Mouse (Mus musculus): ENCODE measurements around the gene Ppp2r5e. TPM values are rescaled to one million over a fixed set of nuclear protein-coding genes. Genes with fewer than 3 reads are reported as not detected.
"Not testable (repeated sequence)": the region's sequence is repeated elsewhere in the genome, so short reads cannot be mapped to it uniquely, and the experiment has no call there.

Ppp2r5e gene
- polyA plus RNA-seq, 1 experiment from 2014 or later, result 22.5 TPM

GRCm38 (mm10) chr12:75448921-75449320, 147.1 kb downstream of the Ppp2r5e start:
- H3K4me1 ChIP-seq (ENCODE audit: control insufficient read depth, insufficient read depth, low read length), result no peaks in the 10 kb centered on the region
- H3K27me3 ChIP-seq (ENCODE audit: control insufficient read depth, insufficient read depth, low read length), result no peaks in the 10 kb centered on the region
- H3K9ac ChIP-seq (ENCODE audit: low read length), result no peak overlapping the region
- 81% methylated on average over 5 of the region's 5 CpGs for WGBS
- H3K4me2 ChIP-seq (ENCODE audit: low read depth), result no peak overlapping the region
- ATAC-seq (ENCODE audit: insufficient read depth, low FRiP score, low TSS enrichment) (no peak), DNase-seq (ENCODE audit: low spot score) (no peak)
- peaks cover 2% of the 10 kb centered on the region; the same call in 1 of the 2 replicates for H3K36me3 ChIP-seq (ENCODE audit: control insufficient read depth, insufficient read depth, low read length)
- H3K27ac ChIP-seq (ENCODE audit: low read depth, low read length), result no peak overlapping the region
- no peaks in the 10 kb centered on the region for H3K9me3 ChIP-seq (ENCODE audit: control insufficient read depth, low read length)
- no peak overlapping the region for H3K4me3 ChIP-seq (ENCODE audit: low read depth, low read length)

DNA sequence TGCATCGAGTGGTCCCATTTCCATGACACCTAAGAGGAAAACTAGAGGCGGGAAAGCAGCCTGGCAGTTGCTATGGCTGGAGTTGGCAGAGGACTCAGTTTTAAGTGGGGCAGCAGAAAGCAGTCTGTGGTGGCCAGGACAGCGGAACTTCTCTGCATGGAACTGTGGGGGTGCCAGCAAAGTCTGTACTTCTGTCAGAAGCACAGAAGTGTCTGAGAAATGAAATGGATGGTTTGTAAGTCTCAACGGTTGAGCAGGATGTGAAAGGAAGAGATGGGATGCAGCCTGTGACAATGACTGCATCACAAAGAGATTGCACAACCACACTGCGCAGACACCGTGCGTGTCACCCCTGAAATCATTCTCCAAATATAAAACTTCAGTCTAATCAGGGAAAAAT, 149.8 kb downstream of the Ppp2r5e start:
- H3K27ac ChIP-seq (ENCODE audit: low read depth, low read length), result no peak overlapping the region
- H3K9ac ChIP-seq (ENCODE audit: low read length), result no peak overlapping the region
- H3K4me3 ChIP-seq (ENCODE audit: low read depth, low read length), result no peak overlapping the region
- 91% methylated on average over 7 of the region's 7 CpGs for WGBS
- DNase-seq (ENCODE audit: low spot score), result no peak
- H3K9me3 ChIP-seq (ENCODE audit: control insufficient read depth, low read length), result no peaks in the 10 kb centered on the region
- H3K4me2 ChIP-seq (ENCODE audit: low read depth), result no peak overlapping the region
- H3K4me1 ChIP-seq (ENCODE audit: control insufficient read depth, insufficient read depth, low read length), result no peaks in the 10 kb centered on the region
- no peaks in the 10 kb centered on the region for H3K27me3 ChIP-seq (ENCODE audit: control insufficient read depth, insufficient read depth, low read length)
- no peaks in the 10 kb centered on the region; the same call in 1 of the 2 replicates for H3K36me3 ChIP-seq (ENCODE audit: control insufficient read depth, insufficient read depth, low read length)
- ATAC-seq (ENCODE audit: insufficient read depth, low FRiP score, low TSS enrichment), result no peak

GRCm38 (mm10) chr12:75432400-75432799, 163.6 kb downstream of the Ppp2r5e start:
- DNase-seq (ENCODE audit: low spot score); H3K4me2 ChIP-seq (ENCODE audit: low read depth); ATAC-seq (ENCODE audit: insufficient read depth, low FRiP score, low TSS enrichment); H3K27ac ChIP-seq (ENCODE audit: low read depth, low read length); H3K27me3 ChIP-seq (ENCODE audit: control insufficient read depth, insufficient read depth, low read length); H3K4me3 ChIP-seq (ENCODE audit: low read depth, low read length); H3K4me1 ChIP-seq (ENCODE audit: control insufficient read depth, insufficient read depth, low read length); H3K9me3 ChIP-seq (ENCODE audit: control insufficient read depth, low read length); H3K36me3 ChIP-seq (ENCODE audit: control insufficient read depth, insufficient read depth, low read length); H3K9ac ChIP-seq (ENCODE audit: low read length): not testable (repeated sequence)
- 84% methylated on average over 6 of the region's 6 CpGs for WGBS

DNA sequence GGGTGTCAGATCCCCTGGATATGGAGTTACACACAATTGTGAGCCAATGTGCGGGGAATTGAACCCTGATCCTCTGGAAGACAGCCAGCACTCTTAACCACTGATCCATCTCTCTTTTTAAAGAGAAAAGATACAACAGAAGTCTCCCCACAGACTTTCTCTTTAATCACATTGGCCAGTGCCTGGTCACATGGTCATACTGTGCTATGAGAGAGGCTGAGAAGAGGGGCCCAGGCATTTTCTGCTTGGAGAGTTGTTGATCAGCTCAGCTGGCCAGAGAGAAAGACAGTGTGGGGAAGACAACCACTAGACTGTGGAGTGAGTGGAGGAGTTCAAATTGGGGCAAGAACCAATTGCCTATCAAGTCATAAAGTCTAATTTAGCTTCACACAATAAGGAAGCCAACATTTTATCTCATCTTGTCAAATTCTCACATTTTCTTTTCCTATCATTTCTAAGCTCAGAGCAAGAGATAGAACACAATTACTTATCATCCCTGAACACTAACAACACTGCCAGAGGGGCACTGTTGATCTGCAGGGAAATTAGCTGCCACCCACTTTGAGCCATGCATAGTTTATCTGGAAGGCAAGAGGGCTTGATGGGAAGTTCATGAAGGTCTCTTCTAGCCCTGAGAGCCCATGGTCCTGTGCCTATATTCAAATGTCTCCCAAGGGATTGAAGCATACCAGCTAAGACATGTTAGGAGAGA, 166.2 kb downstream of the Ppp2r5e start:
- no peak overlapping the region for H3K4me3 ChIP-seq (ENCODE audit: low read depth, low read length)
- H3K36me3 ChIP-seq (ENCODE audit: control insufficient read depth, insufficient read depth, low read length), result no peaks in the 10 kb centered on the region
- H3K4me1 ChIP-seq (ENCODE audit: control insufficient read depth, insufficient read depth, low read length), result no peaks in the 10 kb centered on the region
- 100% methylated on average over 1 of the region's 1 CpGs for WGBS
- no peak overlapping the region for H3K9ac ChIP-seq (ENCODE audit: low read length)
- no peaks in the 10 kb centered on the region for H3K27me3 ChIP-seq (ENCODE audit: control insufficient read depth, insufficient read depth, low read length)
- no peak overlapping the region for H3K27ac ChIP-seq (ENCODE audit: low read depth, low read length)
- no peak for DNase-seq (ENCODE audit: low spot score)
- H3K9me3 ChIP-seq (ENCODE audit: control insufficient read depth, low read length), result no peaks in the 10 kb centered on the region
- no peak overlapping the region for H3K4me2 ChIP-seq (ENCODE audit: low read depth)
- ATAC-seq (ENCODE audit: insufficient read depth, low FRiP score, low TSS enrichment), result no peak

DNA sequence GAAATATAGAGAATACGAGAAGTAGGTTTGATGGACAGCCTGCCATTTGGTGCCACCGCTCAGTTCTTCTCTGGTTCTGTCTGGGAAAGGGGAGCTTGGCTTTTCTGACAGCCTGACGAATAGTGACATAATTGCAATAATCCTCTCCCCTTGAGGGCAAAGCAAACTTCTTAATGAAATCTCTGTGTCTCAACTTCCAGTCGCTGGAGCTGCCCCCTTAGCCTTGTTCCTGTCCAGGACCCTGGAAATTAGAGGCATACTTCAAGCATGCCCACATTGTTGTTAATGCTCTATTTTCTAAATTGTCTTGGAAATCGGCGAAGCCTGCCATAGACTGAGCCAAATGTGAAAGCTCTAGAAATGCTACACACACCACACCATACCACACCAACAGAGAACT, 167.3 kb downstream of the Ppp2r5e start:
- DNase-seq (ENCODE audit: low spot score) (no peak), ATAC-seq (ENCODE audit: insufficient read depth, low FRiP score, low TSS enrichment) (no peak)
- WGBS, result 90% methylated on average over 6 of the region's 6 CpGs
- Histone ChIP-seq H3K4me3 (ENCODE audit: low read depth, low read length) (no peak overlapping the region), H3K9ac (ENCODE audit: low read length) (no peak overlapping the region), H3K36me3 (ENCODE audit: control insufficient read depth, insufficient read depth, low read length) (no peaks in the 10 kb centered on the region), H3K27me3 (ENCODE audit: control insufficient read depth, insufficient read depth, low read length) (no peaks in the 10 kb centered on the region), H3K4me2 (ENCODE audit: low read depth) (no peak overlapping the region), H3K4me1 (ENCODE audit: control insufficient read depth, insufficient read depth, low read length) (no peaks in the 10 kb centered on the region), H3K27ac (ENCODE audit: low read depth, low read length) (no peak overlapping the region), H3K9me3 (ENCODE audit: control insufficient read depth, low read length) (no peaks in the 10 kb centered on the region)

GRCm38 (mm10) chr12:75425882-75426281, 170.2 kb downstream of the Ppp2r5e start:
- 79% methylated on average over 7 of the region's 7 CpGs for WGBS
- no peak overlapping the region for H3K27ac ChIP-seq (ENCODE audit: low read depth, low read length)
- DNase-seq (ENCODE audit: low spot score), result no peak
- H3K9ac ChIP-seq (ENCODE audit: low read length), result no peak overlapping the region
- no peak overlapping the region for H3K4me2 ChIP-seq (ENCODE audit: low read depth)
- H3K36me3 ChIP-seq (ENCODE audit: control insufficient read depth, insufficient read depth, low read length), result no peaks in the 10 kb centered on the region
- H3K27me3 ChIP-seq (ENCODE audit: control insufficient read depth, insufficient read depth, low read length), result no peaks in the 10 kb centered on the region
- no peaks in the 10 kb centered on the region for H3K4me1 ChIP-seq (ENCODE audit: control insufficient read depth, insufficient read depth, low read length)
- no peaks in the 10 kb centered on the region for H3K9me3 ChIP-seq (ENCODE audit: control insufficient read depth, low read length)
- ATAC-seq (ENCODE audit: insufficient read depth, low FRiP score, low TSS enrichment), result no peak
- H3K4me3 ChIP-seq (ENCODE audit: low read depth, low read length), result no peak overlapping the region

- Histone ChIP-seq H3K27me3 (ENCODE audit: control insufficient read depth, insufficient read depth, low read length) (no peaks in the 10 kb centered on the region), H3K9me3 (ENCODE audit: control insufficient read depth, low read length) (no peaks in the 10 kb centered on the region), H3K9ac (ENCODE audit: low read length) (no peak overlapping the region), H3K36me3 (ENCODE audit: control insufficient read depth, insufficient read depth, low read length) (no peaks in the 10 kb centered on the region), H3K4me1 (ENCODE audit: control insufficient read depth, insufficient read depth, low read length) (no peaks in the 10 kb centered on the region), H3K27ac (ENCODE audit: low read depth, low read length) (no peak overlapping the region), H3K4me3 (ENCODE audit: low read depth, low read length) (no peak overlapping the region), H3K4me2 (ENCODE audit: low read depth) (no peak overlapping the region)
- ATAC-seq (ENCODE audit: insufficient read depth, low FRiP score, low TSS enrichment) (no peak), DNase-seq (ENCODE audit: low spot score) (no peak)
- WGBS, result 88% methylated on average over 4 of the region's 4 CpGs
Observed at GRCm38 (mm10) chr12:75424817-75425216, 171.2 kb downstream of the Ppp2r5e start.

DNA sequence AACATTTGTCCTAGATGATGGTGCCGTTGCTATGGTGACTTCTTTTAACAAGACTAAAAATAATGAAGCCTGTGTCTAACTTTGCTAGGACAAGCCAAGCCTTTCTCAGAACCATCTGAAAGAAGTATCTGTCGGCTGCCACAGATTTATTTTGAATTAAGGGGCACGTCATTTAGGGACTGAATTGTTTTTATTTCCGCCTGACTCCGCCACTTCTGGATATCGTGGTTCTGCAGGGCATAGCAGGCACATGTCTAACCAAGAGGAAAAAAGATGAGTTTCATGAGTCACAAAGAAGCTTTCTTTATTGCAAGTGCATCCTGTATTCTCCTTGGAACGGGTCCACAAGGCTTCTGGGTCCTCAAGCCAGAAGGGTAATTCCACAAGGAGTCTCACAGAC, 171.7 kb downstream of the Ppp2r5e start:
- no peak overlapping the region for H3K4me3 ChIP-seq (ENCODE audit: low read depth, low read length)
- ATAC-seq (ENCODE audit: insufficient read depth, low FRiP score, low TSS enrichment) (0 out of 2 replicates have a peak, but pooled peaks have one; percentile 13), DNase-seq (ENCODE audit: low spot score) (no peak)
- H3K9ac ChIP-seq (ENCODE audit: low read length), result no peak overlapping the region
- no peaks in the 10 kb centered on the region for H3K9me3 ChIP-seq (ENCODE audit: control insufficient read depth, low read length)
- H3K4me2 ChIP-seq (ENCODE audit: low read depth), result no peak overlapping the region
- no peak overlapping the region for H3K27ac ChIP-seq (ENCODE audit: low read depth, low read length)
- H3K36me3 ChIP-seq (ENCODE audit: control insufficient read depth, insufficient read depth, low read length), result no peaks in the 10 kb centered on the region
- no peaks in the 10 kb centered on the region for H3K27me3 ChIP-seq (ENCODE audit: control insufficient read depth, insufficient read depth, low read length)
- no peaks in the 10 kb centered on the region for H3K4me1 ChIP-seq (ENCODE audit: control insufficient read depth, insufficient read depth, low read length)
- WGBS, result 70% methylated on average over 7 of the region's 7 CpGs

- no peak within 1 kb of the TSS for H3K9ac ChIP-seq (ENCODE audit: low read length)
- no peaks in the 10 kb centered on the region for H3K9me3 ChIP-seq (ENCODE audit: control insufficient read depth, low read length)
- ATAC-seq (ENCODE audit: insufficient read depth, low FRiP score, low TSS enrichment), result no peak
- no peak within 1 kb of the TSS for H3K4me2 ChIP-seq (ENCODE audit: low read depth)
- no peak within 1 kb of the TSS for H3K27ac ChIP-seq (ENCODE audit: low read depth, low read length)
- no peaks in the 10 kb centered on the region for H3K36me3 ChIP-seq (ENCODE audit: control insufficient read depth, insufficient read depth, low read length)
- 93% methylated on average over 4 of the region's 4 CpGs for WGBS
- H3K27me3 ChIP-seq (ENCODE audit: control insufficient read depth, insufficient read depth, low read length), result no peaks in the 10 kb centered on the region
- H3K4me1 ChIP-seq (ENCODE audit: control insufficient read depth, insufficient read depth, low read length), result no peaks in the 10 kb centered on the region
- no peak within 1 kb of the TSS for H3K4me3 ChIP-seq (ENCODE audit: low read depth, low read length)
- DNase-seq (ENCODE audit: low spot score), result no peak
Observed at GRCm38 (mm10) chr12:75416681-75417080, 179.4 kb downstream of the Ppp2r5e start, which contains the start of gene Gphb5. TSS of gene Gphb5 (minus strand) at chr12:75416781.

All from neural tube, embryonic 11.5 days (tissue).